ENCODE assay signal across 14 mouse cellular contexts in genomic region chr8:110911576-110912570, GRCm38 (mm10). TPM values are rescaled to one million over a fixed set of nuclear protein-coding genes. Genes with fewer than 3 reads are reported as not detected.
DNase-seq lines count a peak whose midpoint lies in the region; ATAC-seq and TF ChIP-seq lines count a peak whose summit lies in the region.
"Had no signal": no experiment of that assay in that cellular context is flagged by ENCODE, and none has a peak within 500 bp of the region (broad histone marks: within the 10 kb centered on the region; RNA-seq: fewer than 3 reads in every experiment).

No protein-coding gene starts in this region.

- peaks cover 0 to 4% of the 10 kb centered on the region in 2 experiments; a peak in 2 of 4 replicates for H3K36me3 ChIP-seq in MEL (ENCODE audit: control insufficient read depth in 1 of 2, insufficient read depth in 2 of 2, low read length in 2 of 2)
- H3K36me3 ChIP-seq in midbrain, embryonic 14.5 days (ENCODE audit: control insufficient read depth, insufficient read depth, low read length) = no peaks in the 10 kb centered on the region
- H3K36me3 ChIP-seq: embryonic facial prominence, embryonic 15.5 days; heart, embryonic 13.5 days; hindbrain, embryonic 15.5 days; kidney, embryonic 15.5 days; limb, embryonic 12.5 days had no signal

- H3K9me3 ChIP-seq in MEL (replicated peaks; ENCODE audit: insufficient read depth, low read length) = no peaks in the 10 kb centered on the region
- H3K9me3 ChIP-seq in midbrain, embryonic 14.5 days (ENCODE audit: control insufficient read depth, low read length) = no peaks in the 10 kb centered on the region
- H3K9me3 ChIP-seq: embryonic facial prominence, embryonic 15.5 days; heart, embryonic 13.5 days; hindbrain, embryonic 15.5 days; kidney, embryonic 15.5 days; limb, embryonic 12.5 days had no signal

- DNase-seq in layer of hippocampus, adult 2 months (ENCODE audit: low spot score in 2 of 2) = no peak
- DNase-seq in layer of hippocampus, postnatal 36 days = no peak
- peak; percentile 92 for DNase-seq in MEL (ENCODE audit: low read depth, low spot score)
- no peak for DNase-seq in gastrocnemius, postnatal 14 days
- no peak for DNase-seq in spleen, adult 12 weeks (ENCODE audit: low spot score)
- DNase-seq in midbrain, embryonic 14.5 days = no peak
- DNase-seq: cerebellum, postnatal 10 days had no signal

- H3K4me2 ChIP-seq in midbrain, embryonic 14.5 days (ENCODE audit: low read length) = no peak overlapping the region
- H3K4me2 ChIP-seq: embryonic facial prominence, embryonic 15.5 days; heart, embryonic 13.5 days; hindbrain, embryonic 15.5 days; kidney, embryonic 15.5 days; limb, embryonic 12.5 days had no signal

- TF ChIP-seq EP300 in MEL (IDR thresholded peaks at IDR 0.05; ENCODE audit: low read depth in 1 of 2, low read length in 2 of 2) = peak; percentile 70 to 81

- peaks cover 4 to 17% of the 10 kb centered on the region in 2 experiments; a peak in 3 of 4 replicates for H3K4me1 ChIP-seq in MEL (ENCODE audit: control insufficient read depth in 1 of 2, insufficient read depth in 2 of 2, low read length in 2 of 2)
- no peaks in the 10 kb centered on the region for H3K4me1 ChIP-seq in midbrain, embryonic 14.5 days (ENCODE audit: control insufficient read depth, insufficient read depth, low read length)
- H3K4me1 ChIP-seq: embryonic facial prominence, embryonic 15.5 days; heart, embryonic 13.5 days; hindbrain, embryonic 15.5 days; kidney, embryonic 15.5 days; limb, embryonic 12.5 days had no signal

- WGBS in midbrain, embryonic 14.5 days = 88% methylated on average over 15 of the region's 15 CpGs

- peak; percentile 95 for ATAC-seq in granulocyte monocyte progenitor cell, adult 5-6 weeks (replicated peaks; ENCODE audit: poor library complexity, severe bottlenecking)
- peak; percentile 93 for ATAC-seq in megakaryocyte-erythroid progenitor cell, adult 5-6 weeks (replicated peaks; ENCODE audit: low FRiP score, low TSS enrichment, poor library complexity, severe bottlenecking)
- ATAC-seq in midbrain, embryonic 14.5 days (ENCODE audit: low FRiP score, low TSS enrichment) = no peak

- TF ChIP-seq CTCF in layer of hippocampus, adult 2 months (conservative IDR thresholded peaks at IDR 0.05) = peak; percentile 53
- peak; percentile 9 to 30 (median 10); a peak in 4 of 6 replicates for TF ChIP-seq CTCF in MEL (IDR thresholded peaks at IDR 0.05 in 2 of 3, conservative IDR thresholded peaks at IDR 0.05 in 1 of 3; ENCODE audit: control insufficient read depth in 1 of 3, insufficient read depth in 1 of 3, low read depth in 2 of 3, low read length in 3 of 3, poor library complexity in 1 of 3, severe bottlenecking in 1 of 3)

- no peaks in the 10 kb centered on the region for H3K79me2 ChIP-seq in MEL (ENCODE audit: control insufficient read depth, insufficient read depth, low read length, poor library complexity)

- H3K27ac ChIP-seq in layer of hippocampus, adult 2 months = no peak overlapping the region
- peak overlapping the region; percentile 92 for H3K27ac ChIP-seq in MEL (ENCODE audit: control insufficient read depth, low read depth, low read length)
- H3K27ac ChIP-seq in midbrain, embryonic 14.5 days (replicated peaks; ENCODE audit: low read depth, low read length) = no peak overlapping the region
- H3K27ac ChIP-seq: embryonic facial prominence, embryonic 15.5 days; heart, embryonic 13.5 days; hindbrain, embryonic 15.5 days; kidney, embryonic 15.5 days; limb, embryonic 12.5 days had no signal

- intact Hi-C loops in gastrocnemius, postnatal 14 days (cut with DNase I; ENCODE audit: low total_unique reads) = no loop called here

- peak overlapping the region; percentile 62 for H3K9ac ChIP-seq in MEL (ENCODE audit: control insufficient read depth, low read depth, low read length, poor library complexity, severe bottlenecking)
- no peak overlapping the region for H3K9ac ChIP-seq in midbrain, embryonic 14.5 days (replicated peaks; ENCODE audit: low read length)
- H3K9ac ChIP-seq: embryonic facial prominence, embryonic 15.5 days; heart, embryonic 13.5 days; hindbrain, embryonic 15.5 days; kidney, embryonic 15.5 days; limb, embryonic 12.5 days had no signal

- no peaks in the 10 kb centered on the region for H3K27me3 ChIP-seq in MEL (ENCODE audit: control insufficient read depth in 1 of 2, insufficient read depth in 2 of 2, low read length in 2 of 2)
- H3K27me3 ChIP-seq in midbrain, embryonic 14.5 days (ENCODE audit: control insufficient read depth, insufficient read depth, low read length) = no peaks in the 10 kb centered on the region
- H3K27me3 ChIP-seq: embryonic facial prominence, embryonic 15.5 days; heart, embryonic 13.5 days; hindbrain, embryonic 15.5 days; kidney, embryonic 15.5 days; limb, embryonic 12.5 days had no signal

- peak; percentile 10 to 44; a peak in 1 of 4 replicates for TF ChIP-seq POLR2A in MEL (IDR thresholded peaks at IDR 0.05; ENCODE audit: control insufficient read depth in 1 of 2, insufficient read depth in 1 of 2, low read depth in 1 of 2, low read length in 2 of 2, poor library complexity in 1 of 2)

- H3K4me3 ChIP-seq in layer of hippocampus, adult 2 months = no peak overlapping the region
- peak overlapping the region; percentile 19 to 30; a peak in 2 of 4 replicates for H3K4me3 ChIP-seq in MEL (ENCODE audit: control insufficient read depth in 1 of 2, insufficient read depth in 1 of 2, low read depth in 2 of 2, low read length in 2 of 2)
- no peak overlapping the region for H3K4me3 ChIP-seq in midbrain, embryonic 14.5 days (replicated peaks; ENCODE audit: low read depth, low read length)
- H3K4me3 ChIP-seq: embryonic facial prominence, embryonic 15.5 days; heart, embryonic 13.5 days; hindbrain, embryonic 15.5 days; kidney, embryonic 15.5 days; limb, embryonic 12.5 days had no signal

- no peak; the same call in 1 of the 2 replicates for TF ChIP-seq RAD21 in MEL (IDR thresholded peaks at IDR 0.05; ENCODE audit: low read depth, low read length)

TF ChIP-seq in MEL, 35 proteins besides CTCF, POLR2A, EP300 and RAD21 (continues in another document):
- peak; percentile 56; the same call in 1 of the 2 replicates for TF ChIP-seq RCOR1 (IDR thresholded peaks at IDR 0.05; ENCODE audit: low read depth, low read length)
- TF ChIP-seq ZMIZ1 (IDR thresholded peaks at IDR 0.05; ENCODE audit: low read depth, low read length) = 0 out of 2 replicates have a peak, but pooled peaks have one; percentile 30
- peak; percentile 86; the same call in 1 of the 2 replicates for TF ChIP-seq CHD1 (IDR thresholded peaks at IDR 0.05; ENCODE audit: low read depth, low read length)
- peak; percentile 25; the same call in 1 of the 2 replicates for TF ChIP-seq SMC3 (IDR thresholded peaks at IDR 0.05; ENCODE audit: low read depth, low read length)
- peak; percentile 27 for TF ChIP-seq ZC3H11A (IDR thresholded peaks at IDR 0.05; ENCODE audit: low read depth, low read length)
- TF ChIP-seq KAT2A (conservative IDR thresholded peaks at IDR 0.05; ENCODE audit: low read depth, low read length) = no peak
- peak; percentile 75 for TF ChIP-seq ZKSCAN1 (IDR thresholded peaks at IDR 0.05; ENCODE audit: low read depth, low read length)
- no peak; the same call in 1 of the 2 replicates for TF ChIP-seq ETS1 (IDR thresholded peaks at IDR 0.05; ENCODE audit: low read depth, low read length)
- no peak for TF ChIP-seq GABPA (IDR thresholded peaks at IDR 0.05; ENCODE audit: low read depth, low read length)
- peak; percentile 84 for TF ChIP-seq GATA1 (IDR thresholded peaks at IDR 0.05; ENCODE audit: low read depth, low read length)
- TF ChIP-seq SIN3A (IDR thresholded peaks at IDR 0.05; ENCODE audit: low read length) = peak; percentile 77
- TF ChIP-seq MAX (IDR thresholded peaks at IDR 0.05; ENCODE audit: low read length) = 0 out of 2 replicates have a peak, but pooled peaks have one; percentile 44
- TF ChIP-seq USF1 (IDR thresholded peaks at IDR 0.05; ENCODE audit: low read depth, low read length) = peak; percentile 69
- no peak for TF ChIP-seq NRF1 (IDR thresholded peaks at IDR 0.05; ENCODE audit: insufficient read depth, low read depth, low read length, poor library complexity, severe bottlenecking)
- TF ChIP-seq MXI1 (IDR thresholded peaks at IDR 0.05; ENCODE audit: low read depth, low read length) = 0 out of 2 replicates have a peak, but pooled peaks have one; percentile 27
- TF ChIP-seq JUND (IDR thresholded peaks at IDR 0.05; ENCODE audit: low read depth, low read length) = no peak
- peak; percentile 89 for TF ChIP-seq TBP (IDR thresholded peaks at IDR 0.05; ENCODE audit: low read depth, low read length)
- no peak for TF ChIP-seq MAFK (IDR thresholded peaks at IDR 0.05; ENCODE audit: borderline replicate concordance, low read depth, low read length)

RNA-seq across cellular contexts. Expression of gene St3gal2, which starts 7.8 kb away (rescaled TPM):
- total RNA-seq in layer of hippocampus, adult 2 months (2021) = 100 to 1,000 TPM in 1 of 2 experiments, 10 to 100 TPM in 1; 95.1 to 104 TPM
- total RNA-seq in layer of hippocampus, postnatal 36 days (2021) = 10 to 100 TPM; 94.9 to 95.6 TPM
- 4.0 and 5.2 TPM in 2 replicates for total RNA-seq in MEL (2012; rRNA removed)
- polyA plus RNA-seq in MEL (2012; ENCODE audit: insufficient read depth in 1 of 2, insufficient read length in 2 of 2, low read depth in 1 of 2, low replicate concordance in 2 of 2, missing spikeins in 1 of 2) = 10 to 100 TPM in 1 of 2 experiments, not detected in 1; 18.0 TPM
- 8.3 and 9.4 TPM in 2 replicates for total RNA-seq in granulocyte monocyte progenitor cell, adult 5-6 weeks (2014; fragmentation: Nextera tagmentation)
- total RNA-seq in granulocyte monocyte progenitor cell, adult 5-6 weeks (2017) = 3.3 and 4.3 TPM in 2 replicates
- 12.5 and 13.1 TPM in 2 replicates for total RNA-seq in megakaryocyte-erythroid progenitor cell, adult 5-6 weeks (2014; fragmentation: Nextera tagmentation)
- 2.0 and 17.0 TPM in 2 replicates for total RNA-seq in megakaryocyte-erythroid progenitor cell, adult 5-6 weeks (2017)
- total RNA-seq in gastrocnemius, postnatal 14 days (2021) = 10 to 100 TPM; 32.0 to 35.6 TPM
- 16.5 and 18.0 TPM in 2 replicates for polyA plus RNA-seq in midbrain, embryonic 14.5 days (2014; fragmentation: Nextera tagmentation; extraction: Ambion mirVana)

RNA-seq across cellular contexts. Expression of gene Fuk, which starts 9.6 kb away (rescaled TPM):
- total RNA-seq in layer of hippocampus, adult 2 months (2021) = 10 to 100 TPM; 23.5 to 29.0 TPM
- total RNA-seq in layer of hippocampus, postnatal 36 days (2021) = 10 to 100 TPM; 20.8 to 24.0 TPM
- total RNA-seq in MEL (2012; rRNA removed) = 8.3 and 9.1 TPM in 2 replicates
- 10 to 100 TPM in 1 of 2 experiments, not detected in 1; 10.6 TPM for polyA plus RNA-seq in MEL (2012; ENCODE audit: insufficient read depth in 1 of 2, insufficient read length in 2 of 2, low read depth in 1 of 2, low replicate concordance in 2 of 2, missing spikeins in 1 of 2)
- 3.9 and 4.4 TPM in 2 replicates for total RNA-seq in granulocyte monocyte progenitor cell, adult 5-6 weeks (2014; fragmentation: Nextera tagmentation)
- total RNA-seq in granulocyte monocyte progenitor cell, adult 5-6 weeks (2017) = 1.8 and 4.0 TPM in 2 replicates
- 5.1 and 10.8 TPM in 2 replicates for total RNA-seq in megakaryocyte-erythroid progenitor cell, adult 5-6 weeks (2014; fragmentation: Nextera tagmentation)
- total RNA-seq in megakaryocyte-erythroid progenitor cell, adult 5-6 weeks (2017) = 2.1 and 2.9 TPM in 2 replicates
- 1 to 10 TPM; 3.3 to 4.1 TPM for total RNA-seq in gastrocnemius, postnatal 14 days (2021)
- polyA plus RNA-seq in midbrain, embryonic 14.5 days (2014; fragmentation: Nextera tagmentation; extraction: Ambion mirVana) = 4.9 and 6.4 TPM in 2 replicates

Comparison
In these comparisons a context has a peak if more than half of its experiments do, and no peak if none do; other contexts are left out.
1. H3K4me3 ChIP-seq: peak in MEL (2 of 2); none in layer of hippocampus, adult 2 months (single experiment) and midbrain, embryonic 14.5 days (single experiment).